Mouse (Mus musculus) testis, adult 2 months (tissue): ENCODE data around the gene Map6d1. TPM values are rescaled to one million over a fixed set of nuclear protein-coding genes. Genes with fewer than 3 reads are reported as not detected.

Experiments used
- H3K27ac ChIP-seq: fragments of 200-500 bp; 2 replicates; pipeline ENCODE4 v1.5.1; 2012; ENCODE audit warnings: low read depth, low read length; ENCODE audit not compliant: control insufficient read depth, insufficient read depth
- H3K27me3 ChIP-seq: fragments of 200-500 bp; 2 replicates; pipeline ENCODE4 v1.6.1; 2012; ENCODE audit warnings: mild to moderate bottlenecking, low read length, moderate library complexity; ENCODE audit not compliant: control insufficient read depth, insufficient read depth
- H3K36me3 ChIP-seq: fragments of 200-500 bp; 2 replicates; pipeline ENCODE4 v1.6.1; 2012; ENCODE audit warnings: mild to moderate bottlenecking, low read length; ENCODE audit not compliant: control insufficient read depth, insufficient read depth
- H3K4me1 ChIP-seq: fragments of 200-500 bp; 2 replicates; pipeline ENCODE4 v1.6.1; 2012; ENCODE audit warnings: low read length; ENCODE audit not compliant: control insufficient read depth, insufficient read depth
- H3K4me3 ChIP-seq: fragments of 200-500 bp; 2 replicates; pipeline ENCODE4 v1.5.1; 2012; ENCODE audit warnings: low read depth, mild to moderate bottlenecking, low read length, moderate library complexity, mixed read lengths; ENCODE audit not compliant: control insufficient read depth
- CTCF ChIP-seq: fragments of 200-500 bp; IDR thresholded peaks from 2 replicates; pipeline ENCODE4 v1.5.1; 2012; ENCODE audit warnings: low read depth, mild to moderate bottlenecking, inconsistent platforms, low read length, moderate library complexity; ENCODE audit not compliant: control insufficient read depth, insufficient read depth, insufficient replicate concordance
- POLR2A ChIP-seq: fragments of 200-500 bp; IDR thresholded peaks from 2 replicates; pipeline ENCODE4 v1.6.1; 2012; ENCODE audit warnings: low read depth, mild to moderate bottlenecking, inconsistent platforms, low read length, moderate library complexity; ENCODE audit not compliant: control insufficient read depth
- polyA plus RNA-seq: library from polyadenylated mRNA; depleted of rRNA; stranded (reverse); fragments of >200 nt; gene quantifications from 2 replicates; pipeline ENCODE4 v1.2.3, GENCODE M21; 2012

The Map6d1 gene
- polyA plus RNA-seq, 1 experiment: 1.8 TPM

GRCm38 (mm10) chr16:20226676-20227075 is 14.5 kb downstream of the Map6d1 start:
- no peak overlapping the region for H3K27ac ChIP-seq
- H3K36me3 ChIP-seq: peaks cover 2% of the 10 kb centered on the region
- H3K4me3 ChIP-seq: no peak overlapping the region
- H3K27me3 ChIP-seq: no peaks in the 10 kb centered on the region
- H3K4me1 ChIP-seq: no peaks in the 10 kb centered on the region; the same call in 1 of the 2 replicates
- no peak for TF ChIP-seq CTCF
- no peak for TF ChIP-seq POLR2A

GRCm38 (mm10) chr16:20222726-20223125 is 18.4 kb downstream of the Map6d1 start:
- no peak for TF ChIP-seq CTCF
- TF ChIP-seq POLR2A: no peak
- Histone ChIP-seq H3K27ac (no peak overlapping the region), H3K36me3 (peaks cover 2% of the 10 kb centered on the region; the same call in 1 of the 2 replicates), H3K27me3 (no peaks in the 10 kb centered on the region), H3K4me1 (no peaks in the 10 kb centered on the region; the same call in 1 of the 2 replicates), H3K4me3 (no peak overlapping the region)

GRCm38 (mm10) chr16:20213591-20214226 is 27.4 kb downstream of the Map6d1 start:
- Histone ChIP-seq H3K4me1 (no peaks in the 10 kb centered on the region), H3K4me3 (no peak overlapping the region), H3K27ac (no peak overlapping the region), H3K36me3 (peaks cover 4% of the 10 kb centered on the region), H3K27me3 (no peaks in the 10 kb centered on the region)
- TF ChIP-seq POLR2A: no peak
- no peak for TF ChIP-seq CTCF

GRCm38 (mm10) chr16:20199501-20200201 is 41.5 kb downstream of the Map6d1 start:
- H3K27me3 ChIP-seq: no peaks in the 10 kb centered on the region
- TF ChIP-seq POLR2A: no peak
- no peak for TF ChIP-seq CTCF
- H3K4me1 ChIP-seq: no peaks in the 10 kb centered on the region
- no peak overlapping the region for H3K4me3 ChIP-seq
- H3K36me3 ChIP-seq: peaks cover 2% of the 10 kb centered on the region; the same call in 1 of the 2 replicates
- H3K27ac ChIP-seq: no peak overlapping the region

- peaks cover 2% of the 10 kb centered on the region; the same call in 1 of the 2 replicates for H3K36me3 ChIP-seq
- no peak overlapping the region; the same call in 1 of the 2 replicates for H3K4me3 ChIP-seq
- H3K27ac ChIP-seq: no peak overlapping the region
- H3K27me3 ChIP-seq: no peaks in the 10 kb centered on the region
- H3K4me1 ChIP-seq: no peaks in the 10 kb centered on the region
- TF ChIP-seq CTCF (no peak), POLR2A (no peak)
Measured at GRCm38 (mm10) chr16:20196962-20197361, 44.2 kb downstream of the Map6d1 start.

GRCm38 (mm10) chr16:20195546-20195945 is 45.6 kb downstream of the Map6d1 start:
- Histone ChIP-seq H3K27me3 (no peaks in the 10 kb centered on the region), H3K27ac (no peak overlapping the region), H3K36me3 (peaks cover 2% of the 10 kb centered on the region; the same call in 1 of the 2 replicates), H3K4me3 (no peak overlapping the region), H3K4me1 (no peaks in the 10 kb centered on the region)
- TF ChIP-seq CTCF: no peak
- no peak for TF ChIP-seq POLR2A

GRCm38 (mm10) chr16:20192043-20192442 is 49.1 kb downstream of the Map6d1 start:
- H3K36me3 ChIP-seq: peaks cover 3% of the 10 kb centered on the region; the same call in 1 of the 2 replicates
- TF ChIP-seq POLR2A (no peak), CTCF (no peak)
- no peak overlapping the region for H3K4me3 ChIP-seq
- H3K4me1 ChIP-seq: no peaks in the 10 kb centered on the region
- no peak overlapping the region for H3K27ac ChIP-seq
- H3K27me3 ChIP-seq: no peaks in the 10 kb centered on the region
